Mouse (Mus musculus) frontal cortex, adult 2 months (tissue): ENCODE data around the gene Spice1. TPM values are rescaled to one million over a fixed set of nuclear protein-coding genes. Genes with fewer than 3 reads are reported as not detected.

Source experiments
- DNase-seq, 2 experiments: peaks; one replicate each; pipeline ENCODE4 v3.0.0; 2022; ENCODE audit warnings: low spot score in 1 of 2; ENCODE audit errors: extremely low spot score in 1 of 2
- polyA plus RNA-seq: library from polyadenylated mRNA; depleted of rRNA; stranded (reverse); fragments of >200 nt; gene quantifications from 2 replicates; pipeline ENCODE4 v1.2.3, GENCODE M21; 2012

The Spice1 gene
- polyA plus RNA-seq, 1 experiment, result 19.6 TPM

DNA sequence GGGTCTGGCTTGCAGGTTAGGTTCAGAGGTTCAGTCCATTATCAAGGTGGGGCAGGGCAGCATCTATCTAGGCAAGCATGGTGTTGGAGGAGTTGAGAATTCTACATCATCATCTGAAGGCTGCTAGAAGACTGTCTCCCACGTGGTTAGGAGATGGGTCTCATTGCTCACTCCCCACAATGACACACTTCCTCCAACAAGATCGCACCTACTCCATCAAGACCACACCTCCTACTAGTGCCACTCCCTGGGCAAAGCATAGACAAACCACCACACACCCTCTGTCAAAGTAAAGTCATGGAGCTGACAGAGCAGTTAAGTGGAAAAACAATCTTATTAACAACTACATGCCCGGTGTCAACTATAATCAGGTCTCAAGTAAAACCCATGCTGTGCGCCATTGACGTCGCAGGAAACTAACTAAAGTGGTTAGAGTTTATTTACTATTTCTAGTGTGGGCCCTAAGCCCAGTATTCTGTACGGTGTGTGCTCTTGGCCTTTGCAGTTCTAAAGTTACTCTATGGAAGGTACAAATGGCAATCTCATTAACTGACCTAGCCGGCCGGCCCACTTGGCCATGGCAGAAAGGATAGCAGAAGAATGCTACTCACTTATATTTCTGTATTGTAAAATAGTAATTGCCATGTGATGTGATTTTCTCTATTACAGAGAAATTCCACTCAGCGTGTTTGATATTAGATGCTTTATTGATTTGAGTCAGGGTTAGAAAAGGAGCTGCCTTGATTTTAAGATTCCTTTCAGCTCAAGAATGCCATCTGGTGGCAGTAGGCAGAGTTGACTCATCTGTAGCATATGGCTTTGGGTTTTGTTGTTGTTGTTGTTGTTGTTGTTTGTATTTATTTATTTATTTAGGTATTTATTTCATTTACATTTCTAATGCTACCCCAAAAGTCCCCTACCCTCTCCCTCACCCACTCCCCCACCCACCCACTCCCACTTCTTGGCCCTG, 15.3 kb downstream of the Spice1 start:
- DNase-seq, result peak in 1 of 2 experiments; percentile 60

DNA sequence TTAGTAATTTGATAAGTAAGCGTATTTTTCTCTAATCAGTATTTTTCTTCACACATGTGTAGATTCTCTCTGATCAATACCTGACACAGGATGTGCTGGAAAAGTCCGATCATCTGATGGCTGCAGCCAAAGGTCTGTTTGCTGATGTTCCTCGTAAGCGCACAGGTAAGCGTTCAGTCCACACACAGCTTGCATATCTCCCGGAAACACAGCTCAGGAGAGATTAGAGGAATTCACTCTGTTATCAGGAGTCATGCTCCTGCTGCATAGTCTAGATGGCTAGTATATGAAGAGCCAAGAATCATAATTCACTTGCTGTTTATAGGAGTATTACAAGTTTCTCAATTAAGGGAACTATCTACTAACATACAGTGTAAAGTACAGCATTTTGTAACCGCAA, 18.6 kb downstream of the Spice1 start:
- no peak for DNase-seq

DNA sequence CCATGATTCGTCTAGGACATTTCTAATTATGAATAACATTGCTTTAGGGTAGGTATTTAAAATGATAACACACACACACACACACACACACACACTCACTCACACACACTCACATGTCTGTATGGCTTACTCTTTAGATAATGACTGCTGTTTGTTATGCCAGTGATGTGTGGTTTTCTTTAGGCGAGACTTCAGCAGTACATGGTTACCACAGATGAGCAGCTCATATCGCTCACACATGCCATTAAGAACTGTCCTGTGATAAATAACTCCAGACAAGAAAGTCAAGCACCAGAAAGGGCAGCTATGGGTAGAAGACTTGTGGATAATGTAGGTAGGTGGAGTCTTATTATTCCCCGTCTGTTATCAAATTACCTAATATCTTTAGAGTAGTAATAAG, 28.5 kb downstream of the Spice1 start:
- no peak for DNase-seq

DNA sequence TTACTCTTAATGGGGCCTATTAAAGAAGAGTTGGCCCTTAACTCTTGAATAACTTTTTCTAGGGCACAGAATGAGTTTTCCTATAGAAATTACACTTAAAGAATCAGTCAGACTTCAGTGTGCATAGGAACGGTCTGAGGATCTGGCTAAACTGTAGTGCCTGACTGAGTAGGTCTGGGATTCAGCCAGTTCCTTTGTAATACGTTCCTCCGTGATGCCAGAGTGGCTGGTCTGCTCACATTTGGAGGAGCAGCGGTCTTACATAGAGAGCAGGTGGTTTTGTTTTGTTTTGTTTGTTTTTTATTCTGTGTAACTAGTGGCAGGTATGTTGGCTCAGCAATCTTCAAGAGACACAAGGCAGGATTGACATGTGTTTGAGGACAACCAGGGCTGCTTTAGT, 33.1 kb downstream of the Spice1 start:
- no peak for DNase-seq

DNA sequence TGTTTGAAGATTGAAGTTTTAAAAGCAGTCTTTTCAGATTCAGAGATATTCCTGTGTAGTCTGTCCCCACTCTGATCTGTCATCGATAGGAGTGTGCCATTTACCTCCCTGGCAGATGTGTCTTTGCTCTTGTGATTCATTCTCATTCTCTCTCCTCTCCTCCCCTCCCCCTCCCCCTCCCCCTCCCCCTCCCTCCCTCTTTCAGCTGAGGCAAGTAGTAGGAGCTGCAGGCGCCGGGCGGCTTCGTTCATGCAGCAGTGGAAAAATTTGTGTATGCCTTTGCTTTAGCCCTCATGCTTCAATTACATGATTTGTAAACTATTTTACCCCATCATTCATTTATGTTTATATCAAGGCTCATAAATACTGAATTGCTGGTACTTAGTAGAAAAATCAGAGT, 34.7 kb downstream of the Spice1 start:
- no peak for DNase-seq

DNA sequence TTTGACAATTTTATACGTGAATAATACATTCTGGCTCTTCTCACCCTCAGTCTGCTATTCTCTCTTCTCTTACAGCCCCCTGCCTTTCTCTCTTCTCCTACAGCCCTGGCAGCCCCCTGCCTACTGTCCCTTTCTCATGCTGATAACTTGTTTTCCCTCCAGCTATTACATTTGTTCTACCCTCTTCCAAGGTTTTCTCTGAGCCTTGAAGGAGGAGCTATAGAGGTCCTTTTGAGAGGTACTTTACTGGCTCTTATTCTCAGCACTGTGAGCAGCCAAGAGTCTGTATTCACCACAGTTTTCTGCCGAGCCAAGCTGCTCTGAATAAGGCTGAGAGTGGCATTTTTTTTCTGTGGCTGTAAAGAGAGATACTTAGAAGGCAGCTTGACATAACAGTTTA, 36.6 kb downstream of the Spice1 start:
- DNase-seq, result no peak

DNA sequence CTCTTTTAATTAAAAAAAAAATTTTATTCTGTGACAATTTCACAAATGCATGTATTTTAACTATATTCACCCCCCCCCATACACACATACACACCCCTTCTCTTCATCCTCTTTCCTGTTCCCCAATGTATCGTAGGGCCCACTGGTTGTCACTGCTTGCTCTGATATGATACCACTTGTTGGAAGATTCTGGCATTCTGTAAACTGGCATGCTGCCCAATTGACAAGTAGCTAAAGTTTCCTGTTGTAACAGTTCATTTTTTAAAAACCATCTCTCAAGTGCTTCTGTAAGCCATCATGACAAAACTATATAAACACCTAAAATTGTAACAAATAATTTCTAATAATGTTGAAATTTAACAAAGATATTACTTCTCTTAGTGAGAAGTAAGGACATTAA, 37.3 kb downstream of the Spice1 start:
- no peak for DNase-seq

DNA sequence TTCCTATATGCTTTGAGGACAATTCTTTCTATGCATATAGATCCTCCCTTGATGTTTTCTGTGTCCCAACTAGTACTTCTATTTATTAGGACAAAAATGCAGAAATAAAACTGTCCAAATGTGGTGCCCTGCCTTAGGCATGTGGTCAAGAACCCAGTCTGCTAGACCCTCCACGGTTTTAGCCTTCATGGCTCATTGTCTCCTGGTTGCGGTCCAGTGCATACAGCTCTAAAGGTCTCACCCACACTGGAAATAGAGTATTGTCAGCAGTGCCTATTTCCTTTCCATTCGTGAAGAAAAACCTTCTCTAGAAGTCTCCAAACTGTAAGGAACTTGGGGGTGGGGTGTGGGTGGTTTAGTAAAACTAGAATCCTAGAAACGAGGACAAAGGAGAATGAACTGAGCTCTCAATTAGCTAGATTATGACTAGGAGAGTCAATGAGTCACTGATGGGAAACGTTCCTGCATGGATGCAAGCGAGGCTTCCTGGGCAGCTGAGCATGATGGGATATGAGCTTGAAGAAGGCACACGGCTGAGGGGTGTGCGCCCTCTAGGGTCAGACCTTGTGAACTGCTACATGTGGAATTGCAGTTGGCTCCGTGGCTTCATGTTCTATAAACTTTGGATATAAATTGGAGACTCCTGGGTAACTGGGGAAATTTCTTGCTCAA, 45.1 kb downstream of the Spice1 start:
- DNase-seq, result peak; percentile 67 to 86

DNA sequence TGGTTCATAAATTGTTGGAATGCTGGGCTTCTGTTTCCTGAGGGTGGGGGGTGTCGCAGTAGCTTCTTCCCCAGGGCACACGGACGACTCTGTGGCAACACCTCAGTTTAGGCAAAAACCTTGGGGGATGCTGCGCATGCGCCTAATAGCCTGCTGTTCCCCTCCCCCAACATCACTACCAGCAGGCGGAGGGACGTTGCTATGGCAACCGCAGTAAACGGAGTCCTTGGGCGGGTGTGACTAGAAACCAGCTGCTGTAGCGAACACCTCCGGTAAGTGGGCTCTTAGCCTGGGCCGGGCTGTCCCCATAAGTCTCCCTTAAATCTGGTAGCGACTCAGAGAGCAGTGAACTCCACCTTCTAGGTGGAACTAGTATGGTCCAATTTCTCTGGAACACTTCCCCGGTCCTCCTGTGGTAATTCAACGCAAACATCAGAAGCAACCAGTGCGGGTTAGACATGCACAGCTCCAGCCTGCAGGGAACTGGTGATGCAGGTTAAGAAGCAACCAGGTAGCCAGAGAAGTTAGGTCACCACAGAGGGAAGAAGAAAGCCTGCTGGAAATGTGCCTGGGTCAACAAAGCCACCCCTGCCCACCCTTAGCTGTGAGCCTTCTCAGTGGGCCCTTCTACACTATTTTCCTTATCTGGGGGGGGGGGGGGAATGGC, 47.8 kb downstream of the Spice1 start, which contains the start of gene Cfap44:
TSS of gene Cfap44 (plus strand) at position 220 of the 667 bp plus-strand sequence.
- DNase-seq, result peak; percentile 84 to 94

DNA sequence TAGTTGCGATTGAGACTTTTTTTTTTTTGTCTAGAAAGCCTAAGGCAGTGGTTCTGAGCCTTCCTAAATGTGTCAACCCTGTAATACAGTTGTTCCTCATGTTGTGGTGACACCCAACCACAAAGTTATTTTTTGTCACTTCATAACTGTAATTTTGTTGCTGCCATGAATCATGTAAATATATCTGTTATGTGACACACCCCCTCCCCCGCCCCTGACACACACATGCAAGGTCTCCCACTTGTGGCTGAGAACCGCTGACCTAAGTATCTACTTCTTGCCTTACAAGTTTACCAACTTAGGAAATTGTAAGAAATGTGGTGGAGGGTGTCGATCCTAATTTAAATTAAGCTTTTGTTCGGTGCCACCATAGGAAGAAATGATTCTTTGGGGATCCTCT, 58.0 kb downstream of the Spice1 start:
- DNase-seq, result no peak

DNA sequence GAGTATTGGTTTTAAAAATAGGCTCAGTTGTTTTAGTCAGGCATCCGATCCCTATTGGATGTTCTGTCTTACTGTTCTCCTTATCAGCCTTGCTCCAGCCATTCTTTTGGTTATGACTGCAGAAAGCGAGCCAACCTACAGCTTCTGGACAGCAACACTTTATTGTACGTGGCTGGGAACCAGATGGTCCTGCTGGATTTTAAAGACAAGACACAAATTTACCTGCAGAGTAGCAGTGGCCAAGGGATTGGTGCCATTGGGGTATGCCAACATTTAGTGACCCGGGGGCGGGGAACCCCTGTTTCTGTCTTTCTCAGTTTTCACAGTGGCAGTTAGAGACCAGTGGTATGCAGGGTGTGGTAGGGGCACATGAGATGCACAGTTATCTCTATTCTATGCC, 60.3 kb downstream of the Spice1 start:
- DNase-seq, result no peak

DNA sequence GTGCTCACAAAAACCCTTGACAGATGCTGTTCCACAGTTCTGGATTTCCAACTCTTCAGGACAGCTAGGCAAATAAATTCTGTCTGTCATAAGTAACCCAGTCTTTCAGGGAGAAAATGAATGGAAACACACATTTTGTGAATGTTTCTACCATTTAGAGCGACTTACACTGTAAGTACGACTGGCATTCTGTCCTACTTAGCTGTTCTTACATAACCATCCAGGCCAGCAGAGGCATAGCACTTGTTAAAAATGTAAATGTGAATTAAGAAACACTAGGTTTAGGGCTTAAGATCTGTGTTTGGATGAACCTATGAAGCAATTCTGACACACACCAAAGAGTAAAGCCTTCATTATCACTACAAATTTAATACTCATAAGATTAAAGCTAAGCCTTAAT, 61.4 kb downstream of the Spice1 start:
- no peak for DNase-seq

DNA sequence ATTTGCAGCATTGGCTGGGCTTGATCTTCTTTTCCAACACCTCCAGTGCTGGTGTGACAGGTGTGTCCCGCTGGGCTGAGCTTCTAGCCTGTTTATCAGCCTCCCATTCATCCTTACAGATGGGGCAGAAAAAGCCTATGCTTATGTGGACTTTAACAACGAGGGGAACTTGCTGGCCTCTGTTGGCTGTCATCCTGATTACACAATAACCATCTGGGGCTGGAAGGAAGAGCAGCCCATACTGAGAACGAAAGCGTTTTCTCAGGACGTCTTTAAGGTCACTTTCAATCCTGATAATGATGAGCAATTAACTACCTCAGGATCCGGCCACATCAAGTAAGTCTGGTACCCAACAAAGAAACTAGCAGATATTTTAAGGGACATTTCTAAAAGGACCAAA, 63.3 kb downstream of the Spice1 start:
- DNase-seq, result no peak

DNA sequence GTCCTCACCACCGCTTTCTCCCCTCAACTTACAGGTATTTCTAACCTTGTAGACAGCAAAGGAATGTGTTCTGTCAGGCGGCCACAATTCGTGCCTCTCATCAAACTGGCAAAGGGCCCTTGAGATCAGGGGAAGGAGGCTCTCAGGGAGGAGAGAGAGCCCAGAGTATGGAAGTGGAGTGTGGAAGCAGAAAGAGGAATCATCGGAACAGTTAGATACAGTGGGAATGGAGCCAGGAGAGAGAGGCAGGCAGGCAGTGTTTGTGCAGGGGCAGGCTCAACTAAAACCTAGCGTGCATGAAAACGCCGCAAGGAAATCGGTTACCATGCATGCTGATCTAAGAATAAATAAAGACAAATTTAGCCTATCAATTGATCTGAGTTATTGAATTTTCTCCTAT, 70.7 kb downstream of the Spice1 start:
- DNase-seq, result peak in 1 of 2 experiments; percentile 48

DNA sequence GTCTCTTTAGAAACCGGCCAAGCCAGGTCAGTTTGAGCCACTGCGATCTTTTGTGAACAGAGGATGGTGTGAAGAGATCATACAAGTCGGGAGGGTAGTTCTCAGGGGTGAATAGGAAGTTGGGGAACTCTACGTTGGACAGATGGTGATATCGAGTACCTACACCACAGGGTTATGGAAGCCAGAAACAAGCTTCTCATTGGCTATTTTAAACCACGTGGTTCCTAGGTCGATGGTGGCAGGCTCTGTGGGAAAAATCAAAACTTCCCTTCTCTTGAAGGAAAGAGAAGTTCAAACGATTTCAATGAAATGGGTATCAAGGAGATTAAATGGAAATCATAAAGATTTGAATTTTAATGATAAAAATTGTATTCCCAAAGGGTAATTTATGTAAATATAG, 74.8 kb downstream of the Spice1 start:
- DNase-seq, result no peak

DNA sequence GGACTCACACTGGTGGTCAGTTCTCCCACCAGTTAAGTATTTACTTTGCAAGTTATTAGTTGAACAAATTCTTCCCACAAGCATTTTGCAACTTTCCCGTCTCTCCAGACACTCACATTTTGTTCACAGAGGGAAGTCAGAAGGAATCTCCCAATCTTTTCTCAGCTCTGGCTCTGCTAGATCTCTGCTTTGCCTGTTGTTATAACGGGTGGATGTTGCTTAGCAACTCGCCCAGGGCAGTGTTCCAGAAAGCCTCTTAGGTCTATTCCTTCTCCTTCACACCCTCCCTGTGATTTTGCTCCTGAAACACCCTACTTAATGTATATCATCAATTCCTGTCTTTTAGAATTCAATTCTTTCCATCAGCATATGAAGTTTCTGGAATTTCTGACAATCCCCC, 76.6 kb downstream of the Spice1 start:
- DNase-seq, result peak; percentile 80 to 89

DNA sequence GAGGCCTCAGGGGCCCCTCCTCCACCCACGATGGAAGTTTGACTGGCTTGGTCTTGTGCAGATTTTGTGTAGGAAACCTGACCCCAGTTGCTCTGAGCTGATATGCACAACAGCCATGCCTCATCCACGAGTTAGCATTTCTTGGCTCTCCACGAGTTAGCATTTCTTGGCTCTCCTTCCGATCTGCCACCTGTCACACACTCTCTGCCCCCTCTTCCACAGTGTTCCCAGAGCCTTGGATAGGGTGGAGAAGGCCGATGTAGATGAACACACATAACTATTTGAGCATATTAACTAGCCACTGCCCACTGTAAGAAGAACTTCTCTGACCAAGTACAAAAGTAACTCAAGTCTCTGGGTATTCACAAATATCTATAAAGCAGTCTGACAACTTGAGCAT, 81.5 kb downstream of the Spice1 start:
- DNase-seq, result no peak

DNA sequence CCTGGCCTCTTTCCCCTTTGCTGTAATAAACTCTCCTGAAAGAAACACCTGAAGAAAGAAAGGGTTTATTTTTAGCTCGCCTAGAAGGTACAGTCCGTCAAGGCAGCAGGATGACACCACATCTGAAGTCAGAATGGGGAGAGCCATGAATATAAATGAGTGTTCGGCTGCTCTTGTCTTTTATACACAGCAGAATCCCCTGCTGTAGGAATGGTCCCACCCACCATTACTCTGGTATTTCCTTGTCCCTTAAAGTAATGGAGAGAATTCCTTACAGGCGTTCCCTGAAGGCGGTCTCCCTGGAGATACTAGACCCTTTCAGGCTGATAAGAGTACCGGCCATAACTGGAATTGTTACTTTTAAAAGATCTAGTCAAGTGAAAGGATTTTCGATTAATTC, 83.1 kb downstream of the Spice1 start:
- no peak for DNase-seq

DNA sequence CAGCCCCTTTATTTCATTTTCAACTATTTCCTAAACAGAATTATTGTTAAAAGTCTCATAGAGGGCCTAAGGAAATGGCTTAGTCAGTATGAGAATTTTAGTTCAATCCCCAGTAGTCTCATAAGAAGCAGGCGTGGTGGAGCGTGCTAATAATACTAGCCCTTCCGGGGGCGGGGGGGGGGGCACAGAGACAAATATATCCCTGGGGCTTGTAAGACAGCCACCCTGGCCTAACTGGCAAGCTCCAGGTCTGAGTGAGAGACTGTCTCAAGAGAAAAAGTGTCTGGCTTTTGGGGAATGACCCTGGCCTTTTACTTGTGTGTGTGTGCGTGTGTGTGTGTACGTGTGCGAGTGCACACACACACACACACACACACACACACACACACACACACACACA, 88.0 kb downstream of the Spice1 start:
- no peak for DNase-seq

DNA sequence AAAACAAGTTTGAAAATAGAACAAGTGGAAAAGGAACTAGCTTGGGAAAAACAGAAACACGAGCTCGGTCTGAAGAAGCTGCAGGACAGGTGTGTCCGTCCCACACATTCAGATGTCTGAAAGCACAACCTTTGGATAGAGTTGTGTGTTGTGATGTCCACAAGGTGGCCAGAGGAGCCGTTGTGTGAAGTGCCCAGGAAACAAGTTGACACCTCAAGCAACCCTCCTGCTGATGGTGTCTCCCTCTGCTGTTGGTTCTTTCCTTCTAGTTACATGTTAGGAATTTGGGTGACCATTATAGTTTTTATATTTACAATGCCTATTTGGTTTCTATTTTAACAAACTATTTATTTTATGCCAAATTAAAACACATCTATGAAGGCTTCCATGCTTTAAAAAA, 88.6 kb downstream of the Spice1 start:
- no peak for DNase-seq
